Mouse (Mus musculus): ENCODE data around the gene Ccdc137. TPM values are rescaled to one million over a fixed set of nuclear protein-coding genes. Genes with fewer than 3 reads are reported as not detected.

Gene Ccdc137
- polyA plus RNA-seq, 1 experiment from 2014 or later = 34.1 TPM

DNA sequence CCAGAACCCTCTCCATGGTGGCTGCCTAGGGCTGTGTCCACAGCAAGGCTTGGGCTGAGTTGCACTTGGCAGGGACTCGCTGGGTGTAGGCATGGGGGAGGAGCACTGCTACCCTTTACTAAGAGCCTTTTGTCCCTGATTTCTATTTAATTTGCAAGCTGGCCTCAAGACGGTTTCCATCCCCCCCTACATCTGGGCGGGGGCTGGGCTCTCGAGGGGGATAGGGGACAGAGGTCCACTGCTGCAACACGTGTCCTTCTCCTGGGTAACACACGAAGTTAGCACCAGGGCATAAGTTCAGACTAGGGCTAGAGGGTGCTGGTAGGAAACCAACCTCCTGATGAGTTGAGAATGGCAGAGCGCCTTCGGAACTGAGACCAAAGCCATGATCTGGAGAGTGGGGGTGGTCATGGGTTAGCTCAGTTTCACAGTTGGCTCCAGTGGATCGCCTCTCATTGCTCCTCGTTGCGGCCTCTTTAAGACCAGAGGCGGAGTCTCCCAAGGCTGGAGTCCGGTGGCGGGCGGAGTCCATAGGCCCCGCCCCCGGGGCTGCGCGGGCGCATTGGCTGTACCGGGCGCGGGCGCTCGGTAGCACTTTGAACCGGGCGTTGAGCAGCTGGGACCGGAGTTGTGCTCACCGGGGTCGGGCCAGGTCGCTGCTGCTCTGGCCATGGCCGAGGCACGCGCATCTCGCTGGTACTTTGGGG lies 33.6 kb downstream of the Ccdc137 start, which contains the start of gene Slc25a10:
Slc25a10 (plus strand) TSS at position 524 of the 707 bp plus-strand sequence.
- H3K36me3 ChIP-seq = peaks cover 49% of the 10 kb centered on the region
- peaks cover 37% of the 10 kb centered on the region for H3K4me1 ChIP-seq
- WGBS = under 1% methylated on average over 35 of the region's 35 CpGs
- peak within 1 kb of the TSS; percentile 85 for H3K27ac ChIP-seq
- peak within 1 kb of the TSS; percentile 79 for H3K9ac ChIP-seq
- H3K4me2 ChIP-seq = peak within 1 kb of the TSS; percentile 98
- H3K9me3 ChIP-seq = no peaks in the 10 kb centered on the region
- no peaks in the 10 kb centered on the region for H3K27me3 ChIP-seq
- ATAC-seq (ENCODE audit: insufficient number of reproducible peaks, low FRiP score, low TSS enrichment, low read depth) = peak; percentile 83
- H3K4me3 ChIP-seq = peak within 1 kb of the TSS; percentile 83

GRCm38 (mm10) chr11:120492024-120492877 lies 34.3 kb downstream of the Ccdc137 start:
- peak overlapping the region; percentile 83 for H3K4me3 ChIP-seq
- H3K36me3 ChIP-seq = peaks cover 49% of the 10 kb centered on the region
- H3K9me3 ChIP-seq = no peaks in the 10 kb centered on the region
- WGBS = under 1% methylated on average over 48 of the region's 48 CpGs
- peak; percentile 8; the same call in 1 of the 2 replicates for ATAC-seq (ENCODE audit: insufficient number of reproducible peaks, low FRiP score, low TSS enrichment, low read depth)
- H3K4me1 ChIP-seq = peaks cover 37% of the 10 kb centered on the region
- H3K27ac ChIP-seq = peak overlapping the region; percentile 85
- peak overlapping the region; percentile 98 for H3K4me2 ChIP-seq
- H3K27me3 ChIP-seq = no peaks in the 10 kb centered on the region
- H3K9ac ChIP-seq = peak overlapping the region; percentile 79

GRCm38 (mm10) chr11:120492878-120493203 lies 34.9 kb downstream of the Ccdc137 start:
- Histone ChIP-seq H3K36me3 (peaks cover 49% of the 10 kb centered on the region), H3K27ac (0 out of 2 replicates have a peak overlapping the region, but pooled peaks have one; percentile 85), H3K4me3 (peak overlapping the region; percentile 83), H3K9me3 (no peaks in the 10 kb centered on the region), H3K27me3 (no peaks in the 10 kb centered on the region), H3K4me2 (peak overlapping the region; percentile 98), H3K4me1 (peaks cover 37% of the 10 kb centered on the region), H3K9ac (peak overlapping the region; percentile 12)
- no peak for ATAC-seq (ENCODE audit: insufficient number of reproducible peaks, low FRiP score, low TSS enrichment, low read depth)
- WGBS = 18% methylated on average over 3 of the region's 3 CpGs

DNA sequence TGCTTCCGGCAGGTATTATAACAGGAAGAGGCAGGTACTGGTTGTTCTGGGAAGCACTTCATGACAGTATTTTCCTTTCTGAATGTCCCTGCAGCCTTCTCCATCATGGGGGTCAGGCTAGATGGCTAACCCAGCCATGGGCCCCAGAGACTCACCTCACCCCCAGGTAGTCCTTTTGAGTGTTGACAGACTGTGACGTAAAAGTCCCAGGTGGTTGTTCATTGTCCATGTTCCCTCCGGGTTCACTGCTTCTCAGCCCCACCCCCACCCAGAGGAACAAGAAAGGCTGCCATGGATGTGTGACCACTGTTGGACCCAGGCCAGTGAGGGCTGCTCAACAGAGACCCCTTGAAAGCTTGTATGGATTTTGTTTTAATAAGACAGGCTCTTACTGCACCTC lies 35.4 kb downstream of the Ccdc137 start:
- no peak overlapping the region for H3K9ac ChIP-seq
- no peak for ATAC-seq (ENCODE audit: insufficient number of reproducible peaks, low FRiP score, low TSS enrichment, low read depth)
- peaks cover 37% of the 10 kb centered on the region for H3K4me1 ChIP-seq
- 0 out of 2 replicates have a peak overlapping the region, but pooled peaks have one; percentile 85 for H3K27ac ChIP-seq
- no peaks in the 10 kb centered on the region for H3K27me3 ChIP-seq
- WGBS = 44% methylated on average over 3 of the region's 3 CpGs
- peaks cover 49% of the 10 kb centered on the region for H3K36me3 ChIP-seq
- H3K4me3 ChIP-seq = peak overlapping the region; percentile 83
- H3K4me2 ChIP-seq = peak overlapping the region; percentile 98
- H3K9me3 ChIP-seq = no peaks in the 10 kb centered on the region

DNA sequence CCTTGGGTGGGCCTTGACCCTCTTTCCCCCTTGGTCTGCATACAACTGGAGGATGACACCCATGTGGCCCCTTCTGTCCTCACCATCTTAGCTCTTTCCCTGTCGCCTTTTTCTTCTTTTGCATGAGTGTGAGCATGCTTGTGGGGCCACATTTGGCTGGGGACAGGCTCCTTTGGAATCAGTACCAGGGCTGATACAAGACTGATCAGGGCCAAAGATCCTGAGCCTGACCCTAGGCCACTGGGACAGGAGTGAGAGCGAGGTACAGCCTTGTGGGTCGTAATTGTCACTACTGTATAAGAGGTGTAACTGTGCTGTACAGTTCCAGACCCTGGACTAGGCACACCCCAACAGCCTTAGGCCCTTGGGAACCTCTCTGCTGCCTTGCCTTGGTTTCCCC lies 36.0 kb downstream of the Ccdc137 start:
- H3K9me3 ChIP-seq = no peaks in the 10 kb centered on the region
- H3K36me3 ChIP-seq = peaks cover 49% of the 10 kb centered on the region
- H3K27me3 ChIP-seq = no peaks in the 10 kb centered on the region
- H3K27ac ChIP-seq = no peak overlapping the region
- no peak for ATAC-seq (ENCODE audit: insufficient number of reproducible peaks, low FRiP score, low TSS enrichment, low read depth)
- peaks cover 37% of the 10 kb centered on the region for H3K4me1 ChIP-seq
- 87% methylated on average over 3 of the region's 3 CpGs for WGBS
- H3K4me2 ChIP-seq = no peak overlapping the region
- H3K4me3 ChIP-seq = no peak overlapping the region
- no peak overlapping the region for H3K9ac ChIP-seq

- H3K27ac ChIP-seq = no peak overlapping the region
- peaks cover 21% of the 10 kb centered on the region for H3K4me1 ChIP-seq
- no peak for ATAC-seq (ENCODE audit: insufficient number of reproducible peaks, low FRiP score, low TSS enrichment, low read depth)
- no peaks in the 10 kb centered on the region for H3K9me3 ChIP-seq
- 89% methylated on average over 3 of the region's 3 CpGs for WGBS
- H3K36me3 ChIP-seq = peaks cover 52% of the 10 kb centered on the region
- no peak overlapping the region for H3K9ac ChIP-seq
- no peaks in the 10 kb centered on the region for H3K27me3 ChIP-seq
- H3K4me2 ChIP-seq = no peak overlapping the region
- no peak overlapping the region for H3K4me3 ChIP-seq
Observed at GRCm38 (mm10) chr11:120497436-120497835, 39.5 kb downstream of the Ccdc137 start.

GRCm38 (mm10) chr11:120498226-120498625 lies 40.3 kb downstream of the Ccdc137 start:
- ATAC-seq (ENCODE audit: insufficient number of reproducible peaks, low FRiP score, low TSS enrichment, low read depth) = no peak
- H3K9me3 ChIP-seq = no peaks in the 10 kb centered on the region
- no peak overlapping the region for H3K4me3 ChIP-seq

DNA sequence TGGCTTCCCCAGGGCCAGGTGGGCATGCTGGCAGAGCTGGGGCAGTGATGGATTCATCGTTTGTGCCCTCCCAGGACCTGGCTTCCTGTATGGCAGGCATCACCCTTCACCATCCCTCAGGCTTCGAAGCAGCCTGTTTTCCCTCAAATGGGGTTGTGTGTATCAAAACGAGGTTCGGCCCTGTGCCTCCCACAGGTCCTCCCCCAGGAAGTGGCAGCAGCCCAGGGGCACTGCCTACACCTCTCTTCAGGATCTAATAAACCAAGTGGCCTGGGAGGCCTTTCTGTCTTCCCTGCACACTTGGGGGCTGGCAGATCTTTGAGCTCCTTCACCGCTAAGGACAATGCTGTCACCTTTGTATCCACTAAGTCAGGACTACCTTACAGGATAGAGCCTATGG lies 41.0 kb downstream of the Ccdc137 start:
- Histone ChIP-seq H3K36me3 (peaks cover 52% of the 10 kb centered on the region), H3K27me3 (no peaks in the 10 kb centered on the region), H3K27ac (no peak overlapping the region), H3K9me3 (no peaks in the 10 kb centered on the region), H3K9ac (no peak overlapping the region), H3K4me2 (no peak overlapping the region), H3K4me3 (no peak overlapping the region), H3K4me1 (peaks cover 6% of the 10 kb centered on the region)
- ATAC-seq (ENCODE audit: insufficient number of reproducible peaks, low FRiP score, low TSS enrichment, low read depth) = no peak
- 83% methylated on average over 5 of the region's 5 CpGs for WGBS

More at GRCm38 (mm10) chr11:120498226-120498625, 40.3 kb downstream of the Ccdc137 start:
- Histone ChIP-seq H3K36me3 (peaks cover 52% of the 10 kb centered on the region), H3K4me2 (no peak overlapping the region), H3K4me1 (peaks cover 13% of the 10 kb centered on the region), H3K27me3 (no peaks in the 10 kb centered on the region), H3K9ac (no peak overlapping the region), H3K27ac (no peak overlapping the region)
- 92% methylated on average over 12 of the region's 12 CpGs for WGBS

- H3K4me2 ChIP-seq = no peak overlapping the region
- H3K36me3 ChIP-seq = peaks cover 45% of the 10 kb centered on the region
- no peaks in the 10 kb centered on the region for H3K9me3 ChIP-seq
- no peak overlapping the region for H3K4me3 ChIP-seq
- H3K4me1 ChIP-seq = peaks cover 5% of the 10 kb centered on the region
- no peak overlapping the region for H3K27ac ChIP-seq
- WGBS = 76% methylated on average over 6 of the region's 6 CpGs
- no peaks in the 10 kb centered on the region for H3K27me3 ChIP-seq
- H3K9ac ChIP-seq = no peak overlapping the region
- ATAC-seq (ENCODE audit: insufficient number of reproducible peaks, low FRiP score, low TSS enrichment, low read depth) = no peak
Observed at GRCm38 (mm10) chr11:120499894-120500293, 42.0 kb downstream of the Ccdc137 start.

- 13% methylated on average over 3 of the region's 3 CpGs for WGBS
- no peak overlapping the region for H3K4me2 ChIP-seq
- H3K36me3 ChIP-seq = peaks cover 40% of the 10 kb centered on the region
- no peaks in the 10 kb centered on the region for H3K27me3 ChIP-seq
- peaks cover 5% of the 10 kb centered on the region for H3K4me1 ChIP-seq
- ATAC-seq (ENCODE audit: insufficient number of reproducible peaks, low FRiP score, low TSS enrichment, low read depth) = no peak
- no peaks in the 10 kb centered on the region for H3K9me3 ChIP-seq
- no peak overlapping the region for H3K9ac ChIP-seq
- no peak overlapping the region for H3K4me3 ChIP-seq
- no peak overlapping the region for H3K27ac ChIP-seq
Observed at GRCm38 (mm10) chr11:120500357-120500756, 42.4 kb downstream of the Ccdc137 start.

DNA sequence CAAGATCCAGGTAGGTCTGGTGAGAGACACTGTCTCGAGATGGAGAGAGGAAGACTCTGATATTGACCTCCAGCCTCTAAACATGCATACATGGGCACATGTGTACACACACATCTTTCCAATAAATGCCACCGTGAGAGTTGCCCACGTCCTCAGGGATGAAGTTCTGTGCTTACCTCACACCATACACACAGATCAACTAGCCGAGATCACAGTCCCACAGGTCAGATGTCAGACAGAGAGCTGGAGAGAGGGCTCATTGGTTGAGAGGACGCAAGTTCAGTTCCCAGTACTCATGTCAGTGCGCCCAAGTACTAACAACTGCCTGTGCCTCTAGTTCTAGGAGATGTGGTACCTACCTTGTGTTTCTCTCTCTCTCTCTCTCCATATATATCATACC lies 43.1 kb downstream of the Ccdc137 start:
- Histone ChIP-seq H3K4me2 (no peak overlapping the region), H3K27me3 (no peaks in the 10 kb centered on the region), H3K36me3 (peaks cover 34% of the 10 kb centered on the region), H3K4me1 (peaks cover 5% of the 10 kb centered on the region), H3K4me3 (no peak overlapping the region), H3K9me3 (no peaks in the 10 kb centered on the region), H3K9ac (no peak overlapping the region), H3K27ac (no peak overlapping the region)
- 66% methylated on average over 6 of the region's 6 CpGs for WGBS
- ATAC-seq (ENCODE audit: insufficient number of reproducible peaks, low FRiP score, low TSS enrichment, low read depth) = no peak

GRCm38 (mm10) chr11:120501701-120502100 lies 43.8 kb downstream of the Ccdc137 start:
- ATAC-seq (ENCODE audit: insufficient number of reproducible peaks, low FRiP score, low TSS enrichment, low read depth) = no peak
- no peaks in the 10 kb centered on the region for H3K9me3 ChIP-seq
- no peak overlapping the region for H3K4me3 ChIP-seq
- no peak overlapping the region for H3K27ac ChIP-seq
- WGBS = 82% methylated on average over 4 of the region's 4 CpGs
- peaks cover 5% of the 10 kb centered on the region for H3K4me1 ChIP-seq
- H3K27me3 ChIP-seq = no peaks in the 10 kb centered on the region
- H3K36me3 ChIP-seq = peaks cover 28% of the 10 kb centered on the region
- H3K9ac ChIP-seq = no peak overlapping the region
- H3K4me2 ChIP-seq = no peak overlapping the region

Measured in limb, embryonic 15.5 days (tissue).